Mouse (Mus musculus) G1E (cell line): ENCODE data around the gene Hoxb7.

Experiments
- CTCF ChIP-seq: IDR thresholded peaks from 2 replicates; pipeline ENCODE4 v1.5.1; 2012; ENCODE audit warnings: low read depth, low read length, inconsistent platforms, mixed read lengths
- GATA1 ChIP-seq: IDR thresholded peaks from 2 replicates; pipeline ENCODE4 v1.6.1; 2012; ENCODE audit warnings: borderline replicate concordance, low read length, inconsistent platforms, mixed read lengths
- TAL1 ChIP-seq: conservative IDR thresholded peaks from 2 replicates; pipeline ENCODE4 v1.6.1; 2012; ENCODE audit warnings: low read depth, low read length, inconsistent platforms, mixed read lengths

- TF ChIP-seq CTCF (no peak), TAL1 (no peak), GATA1 (no peak)
These were observed 16.6 kb upstream of the Hoxb7 start for GRCm38 (mm10) chr11:96269869-96270268.
